Mouse (Mus musculus) olfactory bulb, adult 2 months (tissue): Measurements from ENCODE around the gene Celsr2. TPM values are rescaled to one million over a fixed set of nuclear protein-coding genes. Genes with fewer than 3 reads are reported as not detected.
A peak's percentile ranks its signal among the peaks of the same experiment; 100 is the strongest.

ENCODE experiments used
- H3K27ac ChIP-seq: fragments of 200-500 bp; 2 replicates; pipeline ENCODE4 v1.5.1; 2012; ENCODE audit warnings: low read depth, low read length; ENCODE audit not compliant: insufficient read depth
- H3K4me1 ChIP-seq: fragments of 200-500 bp; 2 replicates; pipeline ENCODE4 v1.6.1; 2012; ENCODE audit warnings: low read length; ENCODE audit not compliant: control insufficient read depth, insufficient read depth
- H3K4me3 ChIP-seq: fragments of 200-500 bp; 2 replicates; pipeline ENCODE4 v1.5.1; 2012; ENCODE audit warnings: mild to moderate bottlenecking, low read depth, low read length, moderate library complexity; ENCODE audit not compliant: insufficient read depth
- CTCF ChIP-seq: fragments of 200-500 bp; IDR thresholded peaks from 2 replicates; pipeline ENCODE4 v1.5.1; 2012; ENCODE audit warnings: low read depth, mild to moderate bottlenecking, low read length, moderate library complexity; ENCODE audit not compliant: insufficient read depth
- POLR2A ChIP-seq: fragments of 200-500 bp; IDR thresholded peaks from 2 replicates; pipeline ENCODE4 v1.6.1; 2012; ENCODE audit warnings: mild to moderate bottlenecking, low read depth, low read length, moderate library complexity; ENCODE audit not compliant: insufficient read depth
- WGBS: fragments of 180-500 bp; shearing (Covaris S2); methylation state at CpG from one replicate; pipeline ENCODE4 v1.1.7; 2018; 5-methylcytosine and 5-hydroxymethylcytosine counted together
- polyA plus RNA-seq: library from polyadenylated mRNA; stranded (reverse); fragments of >200 nt; gene quantifications from 2 replicates; pipeline ENCODE4 v1.2.4, GENCODE M21; 2012; ENCODE audit warnings: low replicate concordance; ENCODE audit not compliant: missing spikeins, insufficient read depth, insufficient read length

Gene Celsr2
- polyA plus RNA-seq, 1 experiment, result not detected

- TF ChIP-seq POLR2A, result no peak
- no peak for TF ChIP-seq CTCF
- Histone ChIP-seq H3K4me3 (no peak overlapping the region), H3K4me1 (peaks cover 60% of the 10 kb centered on the region), H3K27ac (peak overlapping the region; percentile 68)
- WGBS, result 28% methylated on average over 14 of the region's 14 CpGs
Observed at GRCm38 (mm10) chr3:108405536-108406305, 9.6 kb downstream of the Celsr2 start.

GRCm38 (mm10) chr3:108402528-108402920 lies 12.8 kb downstream of the Celsr2 start:
- WGBS, result 63% methylated on average over 15 of the region's 15 CpGs
- Histone ChIP-seq H3K4me3 (no peak overlapping the region), H3K27ac (no peak overlapping the region), H3K4me1 (peaks cover 39% of the 10 kb centered on the region)
- no peak for TF ChIP-seq POLR2A
- no peak for TF ChIP-seq CTCF

GRCm38 (mm10) chr3:108401692-108402527 lies 13.4 kb downstream of the Celsr2 start:
- H3K4me3 ChIP-seq, result no peak overlapping the region
- TF ChIP-seq CTCF (peak; percentile 91), POLR2A (no peak)
- no peak overlapping the region for H3K27ac ChIP-seq
- WGBS, result 33% methylated on average over 22 of the region's 22 CpGs
- H3K4me1 ChIP-seq, result peaks cover 34% of the 10 kb centered on the region

GRCm38 (mm10) chr3:108400442-108400841 lies 14.9 kb downstream of the Celsr2 start:
- 85% methylated on average over 5 of the region's 5 CpGs for WGBS

GRCm38 (mm10) chr3:108398281-108398680 lies 17.1 kb downstream of the Celsr2 start:
- peaks cover 14% of the 10 kb centered on the region for H3K4me1 ChIP-seq
- TF ChIP-seq CTCF, result no peak
- no peak for TF ChIP-seq POLR2A
- no peak overlapping the region for H3K4me3 ChIP-seq
- no peak overlapping the region for H3K27ac ChIP-seq
- WGBS, result 95% methylated on average over 9 of the region's 9 CpGs

More at GRCm38 (mm10) chr3:108400442-108400841, 14.9 kb downstream of the Celsr2 start:
- TF ChIP-seq POLR2A (no peak), CTCF (no peak)
- H3K4me3 ChIP-seq, result no peak overlapping the region
- H3K27ac ChIP-seq, result no peak overlapping the region
- H3K4me1 ChIP-seq, result peaks cover 22% of the 10 kb centered on the region

- 49% methylated on average over 15 of the region's 15 CpGs for WGBS
- no peak overlapping the region for H3K4me3 ChIP-seq
- H3K4me1 ChIP-seq, result peaks cover 10% of the 10 kb centered on the region
- TF ChIP-seq CTCF (no peak), POLR2A (no peak)
- no peak overlapping the region for H3K27ac ChIP-seq
Observed at GRCm38 (mm10) chr3:108392793-108393192, 22.6 kb downstream of the Celsr2 start.

GRCm38 (mm10) chr3:108392299-108392698 lies 23.1 kb downstream of the Celsr2 start:
- H3K4me3 ChIP-seq, result no peak overlapping the region
- TF ChIP-seq CTCF (no peak), POLR2A (no peak)
- no peak overlapping the region for H3K27ac ChIP-seq
- H3K4me1 ChIP-seq, result peaks cover 10% of the 10 kb centered on the region
- WGBS, result 32% methylated on average over 10 of the region's 10 CpGs

- 0% methylated on average over 5 of the region's 5 CpGs for WGBS
- Histone ChIP-seq H3K4me1 (peaks cover 10% of the 10 kb centered on the region), H3K4me3 (no peak overlapping the region), H3K27ac (no peak overlapping the region)
- TF ChIP-seq CTCF, result peak; percentile 93
- TF ChIP-seq POLR2A, result no peak
Observed at GRCm38 (mm10) chr3:108389111-108389545, 26.2 kb downstream of the Celsr2 start.

- WGBS, result 84% methylated on average over 10 of the region's 10 CpGs
- TF ChIP-seq POLR2A, result no peak
- TF ChIP-seq CTCF, result no peak
- H3K4me1 ChIP-seq, result peaks cover 7% of the 10 kb centered on the region
- H3K27ac ChIP-seq, result no peak overlapping the region
- H3K4me3 ChIP-seq, result no peak overlapping the region
Observed at GRCm38 (mm10) chr3:108386186-108386585, 29.2 kb downstream of the Celsr2 start.
